Mouse (Mus musculus): ENCODE measurements around the gene Loxl1. TPM values are rescaled to one million over a fixed set of nuclear protein-coding genes. Genes with fewer than 3 reads are reported as not detected.

Gene Loxl1
- polyA plus RNA-seq, 1 experiment: not detected

DNA sequence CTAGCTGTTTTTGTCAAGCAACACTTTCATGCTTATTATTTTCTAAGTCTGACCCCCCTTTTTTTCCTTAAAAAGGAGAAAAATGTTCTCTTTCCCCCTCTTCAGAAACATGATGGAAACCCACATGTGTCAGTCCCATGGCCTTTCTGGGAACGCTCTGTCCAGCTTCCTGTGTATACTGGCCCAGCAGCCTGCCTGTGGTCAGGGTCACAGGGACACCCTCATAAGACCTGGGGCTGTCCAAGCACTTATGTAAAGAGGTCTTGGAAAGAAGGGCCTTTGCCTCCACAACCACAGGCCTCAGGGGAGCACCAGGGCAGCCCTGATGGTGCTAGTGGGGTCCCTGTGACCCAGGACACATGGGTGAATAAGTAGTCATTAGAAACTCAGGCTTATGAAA is 23.9 kb downstream of the Loxl1 start:
- no peak overlapping the region for H3K27ac ChIP-seq (ENCODE audit: insufficient read depth, low read depth, low read length)
- TF ChIP-seq POLR2A (IDR thresholded peaks at IDR 0.05; ENCODE audit: insufficient read depth, low read depth, low read length): no peak
- TF ChIP-seq CTCF (IDR thresholded peaks at IDR 0.05; ENCODE audit: insufficient read depth, low read depth, low read length): no peak
- H3K4me3 ChIP-seq (ENCODE audit: insufficient read depth, low read depth, low read length): no peak overlapping the region
- no peaks in the 10 kb centered on the region for H3K4me1 ChIP-seq (ENCODE audit: control insufficient read depth, insufficient read depth, low read length)
- 96% methylated on average over 1 of the region's 1 CpGs for WGBS

DNA sequence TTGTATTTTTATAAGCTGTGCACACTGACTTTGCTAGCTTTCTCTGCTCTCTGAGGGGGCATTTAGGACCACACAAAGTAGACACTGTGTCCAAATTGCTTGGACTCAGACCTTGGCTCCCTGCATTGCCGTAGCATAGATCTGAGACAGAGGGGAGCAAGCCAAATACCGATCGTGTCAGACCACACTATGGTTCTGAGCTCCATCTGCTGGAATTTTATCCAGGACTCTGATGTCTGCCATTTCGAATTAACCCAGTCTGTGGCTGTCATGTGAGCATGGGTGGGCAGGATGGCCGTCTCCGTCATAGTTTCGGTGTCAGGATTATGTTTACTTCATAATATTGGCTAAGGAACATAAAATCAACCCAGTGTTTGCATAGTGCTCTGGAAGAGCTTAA is 29.6 kb downstream of the Loxl1 start:
- no peak for TF ChIP-seq POLR2A (IDR thresholded peaks at IDR 0.05; ENCODE audit: insufficient read depth, low read depth, low read length)
- H3K4me1 ChIP-seq (ENCODE audit: control insufficient read depth, insufficient read depth, low read length): no peaks in the 10 kb centered on the region
- 59% methylated on average over 7 of the region's 7 CpGs for WGBS

DNA sequence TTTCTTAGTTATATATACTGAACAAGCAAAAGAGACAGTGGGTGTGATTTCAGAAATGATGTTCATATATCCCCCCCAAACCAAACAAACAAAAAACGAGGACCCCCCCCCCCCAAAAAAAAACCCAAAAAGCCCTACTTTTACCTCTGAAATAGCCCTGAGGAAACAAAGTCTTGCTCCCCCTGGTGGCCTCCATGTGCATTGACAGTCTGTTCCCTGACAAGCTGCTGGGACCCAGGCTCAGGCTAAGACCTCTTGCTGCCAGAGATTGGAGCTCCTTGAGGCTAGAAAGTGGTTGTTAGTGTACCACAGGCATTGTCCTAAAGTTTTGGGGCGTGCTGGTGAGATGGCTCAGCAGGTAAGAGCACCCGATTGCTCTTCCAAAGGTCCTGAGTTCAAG is 31.4 kb downstream of the Loxl1 start:
- TF ChIP-seq POLR2A (IDR thresholded peaks at IDR 0.05; ENCODE audit: insufficient read depth, low read depth, low read length) (no peak), CTCF (IDR thresholded peaks at IDR 0.05; ENCODE audit: insufficient read depth, low read depth, low read length) (peak; percentile 28; the same call in 1 of the 2 replicates)
- Histone ChIP-seq H3K27ac (ENCODE audit: insufficient read depth, low read depth, low read length) (no peak overlapping the region), H3K4me1 (ENCODE audit: control insufficient read depth, insufficient read depth, low read length) (no peaks in the 10 kb centered on the region), H3K4me3 (ENCODE audit: insufficient read depth, low read depth, low read length) (no peak overlapping the region)
- 53% methylated on average over 3 of the region's 3 CpGs for WGBS

More for the DNA sequence above, 29.6 kb downstream of the Loxl1 start:
- no peak overlapping the region for H3K4me3 ChIP-seq (ENCODE audit: insufficient read depth, low read depth, low read length)
- no peak overlapping the region for H3K27ac ChIP-seq (ENCODE audit: insufficient read depth, low read depth, low read length)

DNA sequence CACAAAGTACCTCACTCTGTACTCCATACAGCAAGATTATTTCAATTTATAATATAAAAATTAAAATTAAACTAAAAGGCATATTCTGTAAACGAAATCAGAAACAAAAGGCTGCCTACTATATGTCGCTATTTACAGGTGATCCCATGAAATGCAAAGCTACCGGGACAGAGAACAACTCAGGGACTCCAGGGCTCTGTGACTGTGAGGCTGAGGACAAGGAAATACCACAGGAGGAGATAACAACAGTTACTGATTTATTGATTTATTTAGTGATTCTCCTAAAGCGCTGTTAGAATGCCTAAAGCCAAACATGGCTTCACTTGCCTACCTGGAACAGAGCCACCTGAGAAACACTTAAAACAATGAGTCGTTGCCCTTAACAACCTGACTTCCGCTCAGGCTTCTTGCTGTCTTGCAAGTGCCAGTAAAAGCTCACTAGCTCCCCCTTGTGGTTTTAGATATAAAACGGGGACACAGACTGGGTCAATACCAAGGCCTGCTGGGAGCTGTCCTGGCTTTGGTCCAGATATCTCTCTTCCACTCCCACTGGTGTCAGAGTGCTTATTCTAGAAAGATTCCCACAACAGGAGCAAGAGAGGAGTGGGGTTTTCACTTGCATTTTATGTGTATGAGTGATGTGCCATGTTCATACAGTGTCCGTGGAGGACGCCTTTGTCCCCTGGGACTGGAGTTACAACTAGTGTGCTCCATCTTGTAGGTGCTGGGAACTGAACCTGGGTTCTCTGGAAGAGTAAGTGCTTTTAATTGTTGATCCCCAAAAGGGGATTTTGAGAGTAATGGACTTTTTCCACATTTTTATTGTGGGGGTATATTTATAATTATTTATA is 32.5 kb downstream of the Loxl1 start:
- Histone ChIP-seq H3K4me1 (ENCODE audit: control insufficient read depth, insufficient read depth, low read length) (peaks cover 4% of the 10 kb centered on the region), H3K4me3 (ENCODE audit: insufficient read depth, low read depth, low read length) (no peak overlapping the region), H3K27ac (ENCODE audit: insufficient read depth, low read depth, low read length) (no peak overlapping the region)
- WGBS: 34% methylated on average over 9 of the region's 9 CpGs
- no peak for TF ChIP-seq CTCF (IDR thresholded peaks at IDR 0.05; ENCODE audit: insufficient read depth, low read depth, low read length)
- no peak for TF ChIP-seq POLR2A (IDR thresholded peaks at IDR 0.05; ENCODE audit: insufficient read depth, low read depth, low read length)

DNA sequence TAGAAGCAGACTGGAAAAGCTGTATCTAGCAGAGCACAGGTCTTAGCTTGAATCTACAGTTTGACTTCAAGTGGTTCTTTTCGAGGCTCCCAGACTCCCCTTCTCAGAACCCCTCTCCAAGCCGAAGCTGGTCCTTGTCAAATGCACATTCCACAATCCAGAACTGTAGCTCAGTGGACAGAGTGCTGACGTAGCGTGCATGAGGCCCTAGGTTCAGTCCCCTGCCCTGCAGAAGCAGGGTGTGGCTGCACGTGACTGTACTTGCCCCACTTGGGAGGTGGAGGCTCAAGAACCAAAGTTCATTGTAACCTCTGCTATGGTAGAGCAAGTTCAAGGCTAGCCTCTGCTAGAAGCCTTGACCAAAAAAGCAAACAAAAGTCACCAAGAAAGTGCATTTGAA is 33.2 kb downstream of the Loxl1 start:
- WGBS: 79% methylated on average over 5 of the region's 5 CpGs
- H3K4me3 ChIP-seq (ENCODE audit: insufficient read depth, low read depth, low read length): no peak overlapping the region
- peaks cover 9% of the 10 kb centered on the region for H3K4me1 ChIP-seq (ENCODE audit: control insufficient read depth, insufficient read depth, low read length)
- H3K27ac ChIP-seq (ENCODE audit: insufficient read depth, low read depth, low read length): no peak overlapping the region
- TF ChIP-seq CTCF (IDR thresholded peaks at IDR 0.05; ENCODE audit: insufficient read depth, low read depth, low read length): no peak
- TF ChIP-seq POLR2A (IDR thresholded peaks at IDR 0.05; ENCODE audit: insufficient read depth, low read depth, low read length): no peak

DNA sequence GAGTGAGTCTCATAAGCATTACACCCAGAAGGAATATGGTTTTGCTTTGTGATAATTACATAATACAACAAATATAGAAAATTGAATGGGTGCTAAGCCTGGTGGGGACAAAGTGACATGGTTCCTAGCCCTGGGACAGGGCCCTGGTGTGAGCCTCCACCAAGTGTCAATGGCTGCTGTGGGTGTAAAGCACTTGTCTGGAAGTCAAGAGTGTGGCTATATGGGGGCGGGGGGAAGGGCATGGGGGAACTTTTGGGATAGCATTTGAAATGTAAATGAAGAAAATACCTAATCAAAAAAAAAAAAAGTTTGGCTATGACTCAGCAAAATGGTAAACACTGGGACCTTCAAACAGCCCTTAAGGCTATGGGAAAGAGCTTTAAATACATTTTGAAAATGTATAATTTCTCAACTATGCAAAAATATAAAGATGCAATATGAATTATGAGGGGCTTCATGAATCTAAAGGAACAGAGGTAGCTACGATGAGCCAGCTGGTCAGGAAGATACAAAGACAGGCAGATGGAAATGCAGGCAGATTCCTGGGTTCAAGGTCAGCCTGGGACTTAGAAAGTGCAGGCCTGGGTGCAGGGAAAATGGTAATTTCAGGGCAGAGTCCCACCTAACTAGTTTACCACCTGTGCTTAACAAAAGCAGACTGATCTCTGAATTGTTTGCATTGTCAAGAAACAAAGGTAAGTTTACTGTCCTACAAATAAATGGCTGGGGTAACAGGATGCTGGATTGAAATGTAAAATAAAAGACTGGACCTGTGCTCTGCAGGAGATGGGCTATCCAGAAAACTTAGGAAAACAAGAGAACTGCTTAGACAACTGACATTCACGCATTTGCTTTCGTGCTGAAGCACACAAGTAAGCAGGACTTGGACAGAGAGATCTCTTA is 33.9 kb downstream of the Loxl1 start:
- Histone ChIP-seq H3K27ac (ENCODE audit: insufficient read depth, low read depth, low read length) (no peak overlapping the region), H3K4me3 (ENCODE audit: insufficient read depth, low read depth, low read length) (no peak overlapping the region), H3K4me1 (ENCODE audit: control insufficient read depth, insufficient read depth, low read length) (peaks cover 14% of the 10 kb centered on the region)
- 90% methylated on average over 4 of the region's 4 CpGs for WGBS
- TF ChIP-seq CTCF (IDR thresholded peaks at IDR 0.05; ENCODE audit: insufficient read depth, low read depth, low read length) (no peak), POLR2A (IDR thresholded peaks at IDR 0.05; ENCODE audit: insufficient read depth, low read depth, low read length) (no peak)

DNA sequence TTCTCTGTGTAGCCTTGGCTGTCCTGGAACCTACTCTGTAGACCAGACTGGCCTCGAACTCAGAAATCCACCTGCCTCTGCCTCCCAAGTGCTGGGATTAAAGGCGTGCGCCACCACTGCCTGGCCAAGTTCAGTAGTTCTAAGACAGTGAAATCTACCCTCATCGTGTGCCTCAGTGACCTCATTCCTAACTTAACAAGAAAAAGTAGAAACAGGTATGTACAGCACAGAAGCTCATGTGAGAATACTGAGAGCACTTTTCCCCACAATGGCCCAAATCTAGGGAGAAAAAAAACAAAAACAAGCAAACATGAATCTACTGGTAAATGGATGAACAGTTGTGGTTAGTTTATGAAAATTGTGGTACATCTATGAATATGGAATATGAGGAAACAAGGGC is 34.7 kb downstream of the Loxl1 start:
- TF ChIP-seq CTCF (IDR thresholded peaks at IDR 0.05; ENCODE audit: insufficient read depth, low read depth, low read length): no peak
- no peak for TF ChIP-seq POLR2A (IDR thresholded peaks at IDR 0.05; ENCODE audit: insufficient read depth, low read depth, low read length)
- no peak overlapping the region for H3K27ac ChIP-seq (ENCODE audit: insufficient read depth, low read depth, low read length)
- H3K4me1 ChIP-seq (ENCODE audit: control insufficient read depth, insufficient read depth, low read length): peaks cover 19% of the 10 kb centered on the region
- no peak overlapping the region for H3K4me3 ChIP-seq (ENCODE audit: insufficient read depth, low read depth, low read length)
- 96% methylated on average over 4 of the region's 4 CpGs for WGBS

DNA sequence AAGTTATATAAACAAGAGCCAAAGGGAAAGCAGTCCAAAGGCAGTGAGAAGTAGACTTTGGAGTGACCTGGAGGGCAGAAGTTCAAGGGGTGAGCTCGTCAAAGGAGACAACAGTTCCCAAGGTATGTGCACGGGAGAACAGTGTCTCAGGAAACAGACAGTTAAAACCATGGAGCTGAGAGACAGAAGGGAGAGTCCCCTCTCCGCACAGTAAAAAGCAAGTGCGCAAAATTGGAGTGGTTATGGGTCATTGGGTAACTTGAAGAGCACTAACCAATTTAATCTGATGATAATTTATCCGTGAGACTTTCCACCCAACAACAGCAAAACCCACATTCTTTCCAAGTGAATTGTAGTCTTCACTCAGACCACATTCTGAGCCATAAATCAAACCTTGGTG is 36.6 kb downstream of the Loxl1 start:
- no peak overlapping the region for H3K4me3 ChIP-seq (ENCODE audit: insufficient read depth, low read depth, low read length)
- no peak overlapping the region for H3K27ac ChIP-seq (ENCODE audit: insufficient read depth, low read depth, low read length)
- H3K4me1 ChIP-seq (ENCODE audit: control insufficient read depth, insufficient read depth, low read length): peaks cover 19% of the 10 kb centered on the region
- no peak for TF ChIP-seq CTCF (IDR thresholded peaks at IDR 0.05; ENCODE audit: insufficient read depth, low read depth, low read length)
- TF ChIP-seq POLR2A (IDR thresholded peaks at IDR 0.05; ENCODE audit: insufficient read depth, low read depth, low read length): no peak
- WGBS: 88% methylated on average over 5 of the region's 5 CpGs

DNA sequence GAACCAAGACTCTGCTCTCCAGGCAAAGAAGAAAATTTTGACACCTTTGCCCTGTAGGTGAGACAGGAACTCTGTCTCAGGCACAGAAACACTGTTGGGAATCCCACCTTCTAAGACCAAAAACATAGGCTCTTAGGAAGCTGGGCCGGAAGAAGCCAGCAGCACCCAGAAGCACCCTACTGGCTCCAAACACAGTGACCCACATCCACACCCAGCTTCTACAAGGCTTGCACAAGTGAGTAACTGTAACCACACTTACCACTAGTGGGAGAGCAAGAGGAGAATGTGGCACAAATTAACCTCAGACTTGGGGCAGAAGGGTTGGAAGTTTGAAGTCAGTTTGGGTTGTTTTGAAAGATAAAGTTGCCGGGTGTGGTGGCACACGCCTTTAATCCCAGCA is 37.2 kb downstream of the Loxl1 start:
- WGBS: 90% methylated on average over 3 of the region's 3 CpGs
- Histone ChIP-seq H3K27ac (ENCODE audit: insufficient read depth, low read depth, low read length) (peak overlapping the region; percentile 53), H3K4me1 (ENCODE audit: control insufficient read depth, insufficient read depth, low read length) (peaks cover 19% of the 10 kb centered on the region), H3K4me3 (ENCODE audit: insufficient read depth, low read depth, low read length) (no peak overlapping the region)
- no peak for TF ChIP-seq CTCF (IDR thresholded peaks at IDR 0.05; ENCODE audit: insufficient read depth, low read depth, low read length)
